Mouse (Mus musculus) layer of hippocampus, adult 18-20 months (tissue): ENCODE measurements around the gene Ddr2. TPM values are rescaled to one million over a fixed set of nuclear protein-coding genes. Genes with fewer than 3 reads are reported as not detected.

Source experiments
- DNase-seq, 2 experiments: peaks; one replicate each; pipeline ENCODE4 v3.0.0; 2022; ENCODE audit warnings: low spot score in 2 of 2
- total RNA-seq, 2 experiments: library from RNA; stranded (reverse); gene quantifications; 2 replicates each; pipeline ENCODE4 v1.2.3; 2021

Ddr2 gene
- total RNA-seq, 2 experiments from 2014 or later: 3.5 to 3.7 TPM

DNA sequence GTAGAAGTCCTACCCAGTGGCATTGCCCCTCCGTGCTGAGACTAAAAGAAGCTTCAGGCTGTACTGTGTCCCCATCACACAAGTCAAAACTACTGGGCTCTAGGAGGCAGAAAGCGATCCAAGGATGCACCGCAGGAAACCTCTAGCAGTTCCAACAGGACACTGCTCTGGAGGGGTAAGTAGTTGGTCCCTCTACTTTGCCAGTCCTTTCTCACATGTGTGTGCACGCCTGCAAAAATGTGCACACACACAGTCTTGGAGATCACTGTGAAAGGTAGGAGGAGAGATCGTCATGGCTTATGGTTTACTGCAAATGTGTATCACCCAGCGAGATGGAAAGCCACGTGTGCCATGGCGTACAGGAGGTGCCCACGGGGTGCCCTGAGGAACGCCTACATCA is 157.9 kb downstream of the Ddr2 start:
- DNase-seq: no peak

DNA sequence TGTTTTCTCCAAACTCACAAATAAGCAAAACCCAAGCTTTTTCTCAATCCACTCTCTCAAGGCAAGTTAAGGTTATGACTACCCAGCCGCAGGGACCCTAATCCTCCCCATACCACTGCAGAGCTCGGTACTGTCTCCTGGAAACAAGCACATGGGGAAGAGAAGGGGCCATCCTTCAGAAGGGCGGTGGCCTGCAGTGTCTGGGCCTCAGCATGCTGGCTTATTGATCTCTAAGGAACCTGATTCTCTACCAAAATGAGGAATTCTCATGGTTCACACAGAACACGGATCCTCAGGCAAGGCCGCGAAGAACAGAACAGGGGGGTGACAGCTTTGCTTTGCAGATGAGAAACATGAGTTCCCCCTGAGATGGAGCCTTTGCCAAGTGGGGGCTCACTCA is 159.0 kb downstream of the Ddr2 start:
- DNase-seq: no peak

DNA sequence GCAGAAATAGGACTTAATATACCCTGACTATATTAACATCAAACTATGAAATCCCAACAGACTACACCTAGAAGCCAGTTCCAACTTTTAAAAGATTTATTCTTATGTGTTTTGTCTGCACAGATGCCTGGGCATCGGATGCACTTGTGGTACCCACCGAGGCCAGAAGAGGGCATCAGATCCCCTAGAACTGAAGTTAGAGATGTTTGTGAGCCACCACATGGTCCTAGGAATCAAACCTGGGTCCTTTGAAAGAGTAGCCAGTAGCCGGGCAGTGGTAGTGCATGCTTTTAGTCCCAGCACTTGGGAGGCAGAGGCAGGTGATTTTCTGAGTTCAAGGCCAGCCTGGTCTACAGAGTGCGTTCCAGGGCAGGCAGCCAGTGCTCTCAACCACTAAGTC is 159.9 kb downstream of the Ddr2 start:
- no peak for DNase-seq

DNA sequence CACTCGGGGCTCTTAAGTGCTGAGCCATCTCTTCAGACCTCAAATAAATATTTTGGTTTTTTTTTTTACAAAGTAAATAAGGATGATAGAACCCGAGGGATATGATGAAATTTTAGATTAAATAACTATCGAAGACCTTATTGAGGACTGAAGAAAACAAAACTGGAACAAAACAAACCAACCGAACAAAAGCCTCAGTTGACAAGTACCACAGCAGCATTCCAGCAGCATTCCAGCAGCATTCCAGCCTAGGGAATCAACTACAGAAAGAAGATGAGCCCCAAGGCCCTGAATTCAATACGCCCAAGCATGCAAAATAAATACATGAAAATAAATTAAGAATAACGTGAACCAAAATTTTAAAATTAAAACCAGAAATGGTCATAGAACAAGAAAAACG is 160.6 kb downstream of the Ddr2 start:
- no peak for DNase-seq

DNA sequence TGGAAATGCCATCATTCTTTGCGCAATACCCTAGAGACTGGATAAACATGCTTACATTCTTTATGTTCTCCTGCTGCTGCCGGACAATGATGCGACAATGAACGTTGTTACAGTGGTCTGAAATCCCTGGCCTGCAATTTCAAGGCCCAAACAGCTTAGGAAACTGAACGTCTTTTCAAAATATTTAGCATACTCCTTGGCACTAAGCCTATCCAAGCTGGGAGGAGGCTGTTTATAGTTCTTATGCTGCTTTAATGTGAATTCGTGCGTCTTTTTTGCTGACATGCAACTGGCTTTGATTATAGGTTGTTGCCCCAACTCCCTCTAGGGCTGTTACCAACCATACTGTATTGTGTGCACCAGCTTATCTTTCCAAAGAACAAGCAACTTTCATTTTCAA is 161.7 kb downstream of the Ddr2 start:
- DNase-seq: no peak

DNA sequence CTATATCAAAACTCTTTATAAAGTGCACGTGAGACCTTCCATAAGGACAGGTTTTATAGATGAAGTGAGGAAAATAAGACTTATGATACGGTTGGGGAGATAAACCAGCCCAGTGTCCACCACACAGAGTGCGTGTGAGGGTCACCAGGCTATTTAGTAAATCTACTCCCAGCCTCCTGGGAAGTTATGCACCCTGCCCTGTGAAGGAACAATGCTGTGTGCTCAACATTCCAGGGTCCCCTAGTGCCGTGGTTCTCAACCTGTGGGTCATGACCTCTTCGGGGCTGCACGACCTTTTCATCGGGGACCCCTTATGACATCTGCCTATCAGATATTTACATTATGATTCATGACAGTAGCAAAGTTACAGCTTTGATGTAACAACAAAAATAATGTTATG is 162.3 kb downstream of the Ddr2 start:
- DNase-seq: no peak

DNA sequence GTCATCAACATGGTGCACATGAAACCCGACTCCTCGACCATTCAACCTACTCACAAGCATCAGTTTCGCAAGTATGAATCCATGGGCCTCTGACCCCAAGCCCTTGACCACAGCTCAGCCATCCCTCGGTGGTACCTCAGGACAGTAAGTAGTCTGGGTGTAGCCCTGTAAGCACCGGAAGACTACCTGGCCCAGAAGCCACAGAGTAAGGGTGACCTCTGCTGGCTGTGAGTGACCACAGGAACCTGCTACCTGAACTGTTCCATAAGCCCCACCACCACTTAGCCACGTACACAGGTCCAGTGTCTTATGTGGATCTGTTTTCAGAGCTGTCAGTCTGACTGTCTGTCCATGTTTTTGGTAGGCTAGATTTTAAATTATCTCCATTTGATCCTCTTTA is 162.9 kb downstream of the Ddr2 start:
- no peak for DNase-seq

DNA sequence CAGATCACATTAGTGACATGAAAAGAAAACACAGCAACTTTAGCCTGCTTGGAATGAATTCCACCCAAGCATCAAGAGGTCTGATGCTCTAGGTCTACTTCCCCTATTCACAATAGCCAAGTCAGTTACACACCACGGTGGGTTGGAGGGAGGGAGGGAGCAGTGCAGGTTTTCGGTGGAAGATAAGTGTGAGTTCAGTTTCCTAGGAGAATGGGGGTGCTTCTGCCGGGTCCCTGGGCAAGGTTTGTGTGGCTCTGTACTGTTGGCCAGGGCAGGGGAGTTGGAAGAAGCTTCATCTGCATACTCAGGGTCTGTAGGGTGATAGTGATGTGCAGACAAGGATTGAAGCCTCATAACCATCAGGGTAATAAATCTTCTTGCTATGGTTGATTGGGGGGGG is 164.6 kb downstream of the Ddr2 start:
- no peak for DNase-seq

DNA sequence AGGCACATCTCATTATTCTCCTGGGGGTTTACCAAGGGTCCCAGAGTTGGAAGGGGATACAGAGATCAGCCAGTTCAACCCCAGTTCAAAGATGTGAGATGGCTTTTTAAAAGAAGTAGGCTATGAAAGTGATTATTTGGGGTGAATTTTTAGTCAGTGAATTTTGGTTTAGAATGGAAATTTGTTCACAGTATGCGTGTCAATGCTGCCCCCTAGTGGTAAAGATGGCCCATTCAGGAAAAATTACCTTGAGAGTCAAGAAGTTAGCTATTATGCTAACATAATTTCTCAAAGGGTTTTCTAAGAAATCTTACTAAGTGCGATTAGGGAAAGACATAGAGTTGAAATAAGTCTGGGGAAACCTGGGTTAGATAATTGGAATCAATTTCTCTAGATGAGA is 171.2 kb downstream of the Ddr2 start:
- DNase-seq: peak in 1 of 2 experiments; percentile 78

DNA sequence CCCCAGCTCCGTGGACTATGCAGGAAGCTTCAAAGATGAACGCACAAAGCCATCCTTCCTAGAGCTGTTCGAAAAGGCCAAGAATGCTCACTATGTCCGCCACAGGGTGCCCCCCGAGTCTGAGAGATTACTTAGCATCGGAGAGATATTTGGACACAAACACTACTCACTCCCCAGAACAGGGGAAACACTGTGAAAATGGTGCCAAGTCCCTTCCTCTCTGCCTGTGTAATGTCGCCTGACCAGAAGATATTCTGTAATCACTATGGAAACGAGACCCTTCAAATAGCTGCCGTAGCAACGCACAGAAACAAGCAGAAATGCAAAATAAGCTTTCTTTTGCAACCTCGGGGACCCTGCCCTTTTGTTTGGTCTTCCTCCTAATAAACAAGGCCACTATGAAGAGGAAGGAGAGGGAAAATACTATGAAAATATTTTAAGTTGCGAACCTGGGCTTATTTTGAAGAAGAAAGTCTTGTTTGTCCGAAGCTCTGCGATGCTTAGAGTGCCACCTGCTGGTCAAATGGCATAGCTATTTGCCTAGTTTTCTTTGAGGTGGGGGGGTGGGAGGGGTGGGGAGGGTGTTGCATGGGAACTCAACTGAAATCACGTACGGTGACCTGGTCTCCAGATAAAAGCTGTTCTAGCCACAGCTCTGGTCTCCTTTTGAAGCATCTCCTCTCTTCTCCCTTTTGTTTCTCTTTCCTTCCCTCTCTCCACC is 176.4 kb downstream of the Ddr2 start:
- DNase-seq: peak; percentile 43 to 77

DNA sequence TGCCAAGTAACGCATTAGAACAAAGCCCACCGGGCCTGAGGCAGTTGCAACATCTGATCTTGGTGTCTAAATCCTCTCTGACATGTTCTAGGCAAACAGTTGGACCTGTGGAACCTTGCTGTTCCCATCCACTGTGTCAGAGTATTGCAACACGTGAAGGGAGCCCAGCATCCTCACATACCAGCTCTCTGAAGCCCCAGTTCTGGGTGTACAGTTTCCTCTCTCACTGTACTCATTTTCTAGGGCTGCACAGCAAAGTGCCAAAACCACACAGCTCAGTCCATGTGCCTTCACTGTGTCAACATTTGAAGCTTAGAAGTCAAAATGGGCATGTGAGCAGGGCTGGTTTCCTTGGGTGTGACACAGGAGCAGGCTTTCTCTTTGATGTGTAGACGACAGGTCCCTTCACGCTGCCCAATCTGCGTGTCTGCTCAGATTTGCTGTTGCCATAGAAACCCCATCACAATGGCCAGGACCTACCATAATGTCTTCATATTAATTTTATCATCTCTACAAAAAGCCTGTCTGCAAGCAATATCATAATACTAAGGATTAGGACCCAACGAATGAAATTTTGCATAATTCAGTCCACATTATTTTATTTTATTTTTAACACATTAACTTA is 178.3 kb downstream of the Ddr2 start:
- no peak for DNase-seq

DNA sequence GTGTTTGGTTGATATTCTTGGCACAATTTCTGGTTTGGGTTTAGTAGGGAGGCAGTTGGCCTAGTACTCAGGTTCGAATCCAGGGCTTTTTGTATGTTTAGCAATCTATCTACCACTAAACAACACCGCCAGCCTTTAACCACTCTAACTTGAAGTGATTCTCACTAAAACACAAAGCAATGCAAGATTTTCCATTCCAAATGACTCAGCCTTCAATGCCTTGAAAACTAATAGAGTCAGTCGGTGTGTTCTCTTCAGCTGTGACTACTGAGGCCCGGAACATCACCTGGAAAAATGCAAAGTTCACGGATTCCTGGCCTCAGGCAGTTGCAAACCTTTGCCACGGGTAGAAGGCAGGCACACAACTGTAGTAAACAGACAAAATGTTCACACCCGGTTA is 178.9 kb downstream of the Ddr2 start:
- no peak for DNase-seq

DNA sequence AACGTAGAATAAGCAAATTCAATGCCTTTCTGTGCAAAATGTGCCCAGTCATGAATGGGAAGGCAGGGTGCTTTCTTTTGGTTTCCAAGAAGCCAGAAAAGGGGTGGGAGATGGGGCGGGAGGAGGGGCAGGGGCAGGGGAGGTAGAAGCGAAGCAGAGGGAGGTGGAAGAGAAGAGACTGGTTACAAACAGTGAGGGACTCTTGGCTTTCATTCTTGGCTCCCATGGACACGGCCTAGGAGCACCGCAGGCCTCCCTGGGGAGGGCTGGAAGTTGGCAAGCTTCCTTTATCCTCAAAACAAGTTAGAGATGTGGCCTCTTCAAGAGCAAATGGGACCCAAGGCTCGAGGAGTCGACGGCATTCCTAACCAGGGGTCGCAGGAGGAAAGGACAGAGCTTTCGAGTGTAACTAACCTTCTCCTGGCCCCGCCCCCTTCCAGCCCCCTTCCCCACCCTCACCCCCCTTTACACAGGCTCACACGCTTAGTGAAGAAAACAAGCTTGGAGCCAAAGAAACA is 182.0 kb downstream of the Ddr2 start, which contains the start of gene Ccdc190:
TSS of gene Ccdc190 (plus strand) at position 195 of the 518 bp plus-strand sequence.
- peak in 1 of 2 experiments; percentile 41 for DNase-seq

DNA sequence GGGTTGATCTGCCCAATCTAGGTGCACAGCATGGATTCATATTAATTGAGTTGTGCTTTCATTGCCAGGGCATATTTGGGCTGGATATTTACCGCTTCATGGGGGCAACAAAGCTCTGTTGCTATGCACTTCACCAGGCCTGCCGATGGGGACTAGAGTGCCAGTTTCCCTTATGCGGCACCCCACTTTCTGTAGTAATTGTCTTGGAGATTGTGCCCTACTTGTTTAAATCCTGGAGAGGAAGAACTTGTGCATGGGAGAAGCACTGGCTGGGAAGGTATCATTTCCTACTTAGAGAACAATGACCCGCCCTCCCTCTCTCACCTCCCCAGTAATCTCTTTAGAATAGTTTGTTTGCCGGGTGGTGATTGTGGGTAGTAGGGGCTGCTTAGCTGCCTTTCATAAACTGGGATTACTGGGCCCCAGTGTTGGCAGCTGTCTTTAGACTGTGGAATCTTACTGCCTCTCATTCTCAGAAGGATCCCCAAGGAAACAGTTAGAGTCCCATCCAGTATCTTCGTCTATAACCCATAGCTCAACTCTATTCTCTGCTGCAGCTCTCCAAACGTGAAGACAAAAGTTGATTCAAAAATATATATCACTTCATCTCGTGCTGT is 182.7 kb downstream of the Ddr2 start:
- no peak for DNase-seq

DNA sequence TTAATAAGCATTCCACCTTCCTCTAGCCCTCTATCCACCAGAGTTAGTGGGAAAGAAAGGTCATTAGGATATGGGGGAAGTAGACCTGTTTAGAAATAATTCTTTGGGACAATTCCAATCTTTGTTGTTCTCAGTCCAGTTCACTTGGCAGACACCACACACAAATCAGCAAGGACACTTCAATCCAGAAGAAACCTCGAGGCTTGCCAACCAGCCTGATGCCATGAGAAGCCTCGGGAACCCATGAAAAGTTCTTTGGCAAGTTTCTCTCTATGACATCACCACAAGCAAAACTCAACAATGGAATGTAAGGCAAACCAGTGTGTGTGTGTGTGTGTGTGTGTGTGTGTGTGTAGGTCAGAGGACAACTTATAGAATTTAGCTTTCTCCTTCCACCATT is 186.0 kb downstream of the Ddr2 start:
- DNase-seq: no peak

Other genes starting within 250 kb of the Ddr2 start
- gene Ccdc190, start 182.1 kb downstream of the Ddr2 start, total RNA-seq: 10 to 100 TPM; 23.4 to 29.0 TPM
- 10 to 100 TPM; 15.7 to 17.3 TPM for gene Hsd17b7, start 141.5 kb downstream of the Ddr2 start, total RNA-seq
- 10 to 100 TPM; 52.2 to 55.7 TPM for gene Uap1, start 64.2 kb upstream of the Ddr2 start, total RNA-seq
- 100 to 1,000 TPM; 147 to 148 TPM for gene Uhmk1, start 104.6 kb upstream of the Ddr2 start, total RNA-seq
- not detected for gene Sh2d1b2, start 122.0 kb upstream of the Ddr2 start, total RNA-seq
- not detected for gene Sh2d1b1, start 166.6 kb upstream of the Ddr2 start, total RNA-seq
- 1 to 10 TPM; 3.8 to 3.9 TPM for gene Gm7694, start 195.6 kb upstream of the Ddr2 start, total RNA-seq
- not detected for gene Spata46, start 198.0 kb upstream of the Ddr2 start, total RNA-seq